Comparison of ENCODE assay signal across 9 mouse cellular contexts in the genomic region with DNA sequence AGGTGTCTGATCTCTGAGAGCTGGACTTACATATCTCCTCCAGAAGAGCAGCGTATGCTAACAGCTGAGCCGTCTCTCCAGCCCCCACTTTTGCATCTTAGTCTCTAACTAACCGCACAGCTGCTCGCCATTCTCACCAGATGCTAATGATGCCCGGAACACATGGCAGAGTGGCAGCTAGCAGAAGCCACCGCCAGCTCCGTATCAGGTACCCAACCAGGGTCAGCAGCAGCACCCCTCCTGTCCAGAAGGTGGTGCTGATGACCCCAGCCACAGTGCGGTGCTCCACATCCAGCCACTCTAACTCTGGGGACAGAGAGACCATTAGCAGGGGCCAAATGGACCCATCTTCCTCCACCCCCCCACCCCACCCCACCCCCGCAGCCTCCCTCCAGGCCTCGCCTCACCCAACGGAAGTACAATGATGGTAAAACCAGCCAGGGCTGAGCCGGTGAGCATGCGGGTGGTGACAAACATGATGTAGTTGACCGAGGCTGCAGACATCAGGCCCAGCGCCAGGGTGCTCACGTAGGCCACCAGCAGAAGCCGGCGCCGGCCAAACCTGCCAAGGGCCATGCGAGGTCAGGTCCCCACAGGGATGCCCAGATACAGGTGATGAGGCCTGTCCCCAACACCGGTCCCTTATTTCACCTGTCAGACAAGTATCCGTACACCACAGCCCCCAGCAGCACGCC. TPM values are rescaled to one million over a fixed set of nuclear protein-coding genes. Genes with fewer than 3 reads are reported as not detected.
DNase-seq lines count a peak whose midpoint lies in the region; ATAC-seq and TF ChIP-seq lines count a peak whose summit lies in the region.
"Had no signal": no experiment of that assay in that cellular context is flagged by ENCODE, and none has a peak within 500 bp of the region (broad histone marks: within the 10 kb centered on the region; RNA-seq: fewer than 3 reads in every experiment).

No protein-coding gene starts in this region.

- DNase-seq in liver, adult 2 months (ENCODE audit: extremely low read depth, low read depth, low spot score), result peak; percentile 68
- no peak for DNase-seq in liver, embryonic 11.5 days (ENCODE audit: low spot score)
- DNase-seq in induced T-regulatory cell, adult 2 months (ENCODE audit: low read depth), result peak; percentile 32
- DNase-seq in yolk sac, embryonic 10.5 days (ENCODE audit: low spot score), result no peak
- DNase-seq in adrenal gland, adult 18-20 months (ENCODE audit: low spot score in 2 of 2), result no peak

- peak overlapping the region; percentile 28; the same call in 1 of the 2 replicates for H3K9ac ChIP-seq in liver, adult 2 months (ENCODE audit: low read depth, low read length)
- H3K9ac ChIP-seq in liver, embryonic 11.5 days (ENCODE audit: low read depth, low read length), result no peak overlapping the region
- no peak overlapping the region for H3K9ac ChIP-seq in midbrain, embryonic 12.5 days (replicated peaks)

- no peak for TF ChIP-seq POLR2A in liver, adult 2 months (IDR thresholded peaks at IDR 0.05; ENCODE audit: extremely low read depth, insufficient read depth, low read length)
- no peak for TF ChIP-seq POLR2A in bone marrow, adult 2 months (IDR thresholded peaks at IDR 0.05; ENCODE audit: borderline replicate concordance, control insufficient read depth, low read depth, low read length)
- no peak for TF ChIP-seq POLR2A in embryonic fibroblast, embryonic 13.5 days (IDR thresholded peaks at IDR 0.05; ENCODE audit: low read depth, low read length)

- no peak for ATAC-seq in liver, embryonic 11.5 days (replicated peaks; ENCODE audit: low FRiP score)
- ATAC-seq in midbrain, embryonic 12.5 days (ENCODE audit: low FRiP score, low read depth), result peak; percentile 50

- peaks cover 15% of the 10 kb centered on the region for H3K4me1 ChIP-seq in liver, adult 2 months (ENCODE audit: control insufficient read depth, insufficient read depth, low read length)
- H3K4me1 ChIP-seq in liver, embryonic 11.5 days (replicated peaks; ENCODE audit: control insufficient read depth, insufficient read depth, low read length), result no peaks in the 10 kb centered on the region
- no peaks in the 10 kb centered on the region for H3K4me1 ChIP-seq in bone marrow, adult 2 months (ENCODE audit: control insufficient read depth, insufficient read depth, low read length)
- no peaks in the 10 kb centered on the region for H3K4me1 ChIP-seq in embryonic fibroblast, embryonic 13.5 days (ENCODE audit: control insufficient read depth, insufficient read depth, low read length)
- H3K4me1 ChIP-seq in midbrain, embryonic 12.5 days, result 0 out of 2 replicates have a peak, but pooled peaks cover 6% of the 10 kb centered on the region

- H3K36me3 ChIP-seq in liver, adult 2 months (ENCODE audit: control insufficient read depth, insufficient read depth, low read length), result no peaks in the 10 kb centered on the region
- H3K36me3 ChIP-seq in liver, embryonic 11.5 days (ENCODE audit: control insufficient read depth, insufficient read depth, low read length), result no peaks in the 10 kb centered on the region
- H3K36me3 ChIP-seq in midbrain, embryonic 12.5 days, result no peaks in the 10 kb centered on the region

- 17% methylated on average over 23 of the region's 23 CpGs for WGBS in liver, adult 2 months
- WGBS in liver, embryonic 11.5 days, result 28% methylated on average over 23 of the region's 23 CpGs
- 22% methylated on average over 23 of the region's 23 CpGs for WGBS in bone marrow, adult 2 months
- WGBS in midbrain, embryonic 12.5 days, result 28% methylated on average over 23 of the region's 23 CpGs

- no peak overlapping the region for H3K4me2 ChIP-seq in liver, embryonic 11.5 days
- H3K4me2 ChIP-seq in midbrain, embryonic 12.5 days (replicated peaks), result 0 out of 2 replicates have a peak overlapping the region, but pooled peaks have one; percentile 11

- no peaks in the 10 kb centered on the region for H3K9me3 ChIP-seq in liver, embryonic 11.5 days (ENCODE audit: control insufficient read depth, low read length)
- H3K9me3 ChIP-seq in midbrain, embryonic 12.5 days, result no peaks in the 10 kb centered on the region

- H3K79me2 ChIP-seq in liver, adult 2 months (ENCODE audit: control insufficient read depth, insufficient read depth, low read length), result no peaks in the 10 kb centered on the region

- H3K27ac ChIP-seq in liver, adult 2 months (replicated peaks; ENCODE audit: insufficient read depth, low read depth, low read length), result peak overlapping the region; percentile 55
- no peak overlapping the region for H3K27ac ChIP-seq in liver, embryonic 11.5 days (ENCODE audit: low read depth, low read length)
- no peak overlapping the region for H3K27ac ChIP-seq in bone marrow, adult 2 months (ENCODE audit: control insufficient read depth, insufficient read depth, low read depth, low read length, poor library complexity)
- H3K27ac ChIP-seq in embryonic fibroblast, embryonic 13.5 days (ENCODE audit: insufficient read depth, low read length), result no peak overlapping the region
- no peak overlapping the region for H3K27ac ChIP-seq in midbrain, embryonic 12.5 days (replicated peaks)

- H3K27me3 ChIP-seq in liver, adult 2 months (ENCODE audit: control insufficient read depth, insufficient read depth, low read length), result no peaks in the 10 kb centered on the region
- H3K27me3 ChIP-seq in liver, embryonic 11.5 days (replicated peaks; ENCODE audit: control insufficient read depth, insufficient read depth, low read length), result peaks cover 31% of the 10 kb centered on the region
- H3K27me3 ChIP-seq in midbrain, embryonic 12.5 days, result peaks cover 37% of the 10 kb centered on the region

- peak; percentile 88 for TF ChIP-seq CTCF in liver, adult 2 months (IDR thresholded peaks at IDR 0.05; ENCODE audit: low read depth, low read length)
- TF ChIP-seq CTCF in bone marrow, adult 2 months (IDR thresholded peaks at IDR 0.05; ENCODE audit: control insufficient read depth, insufficient read depth, low read length), result peak; percentile 35; the same call in 1 of the 2 replicates
- TF ChIP-seq CTCF in embryonic fibroblast, embryonic 13.5 days (IDR thresholded peaks at IDR 0.05; ENCODE audit: borderline replicate concordance, insufficient read depth, low read length), result peak; percentile 63; the same call in 1 of the 2 replicates

- H3K4me3 ChIP-seq in liver, adult 2 months (ENCODE audit: insufficient read depth, low read depth, low read length), result peak overlapping the region; percentile 3; the same call in 1 of the 2 replicates
- H3K4me3 ChIP-seq in liver, embryonic 11.5 days (ENCODE audit: low read depth, low read length), result no peak overlapping the region
- no peak overlapping the region for H3K4me3 ChIP-seq in bone marrow, adult 2 months (replicated peaks; ENCODE audit: control insufficient read depth, low read depth, low read length)
- H3K4me3 ChIP-seq in embryonic fibroblast, embryonic 13.5 days (ENCODE audit: insufficient read depth, low read length), result no peak overlapping the region
- no peak overlapping the region for H3K4me3 ChIP-seq in midbrain, embryonic 12.5 days
- H3K4me3 ChIP-seq: megakaryocyte, embryonic 14.5 days had no signal

RNA-seq across cellular contexts. Expression of gene Slc22a7, which starts 1.4 kb away (rescaled TPM):
- total RNA-seq in liver, adult 2 months (2014; rRNA removed), result 10.3 and 27.9 TPM in 2 replicates
- 46.8 and 47.9 TPM in 2 replicates for polyA plus RNA-seq in liver, adult 2 months (2012; rRNA removed)
- not detected in 2 replicates for polyA plus RNA-seq in liver, embryonic 11.5 days (2014; fragmentation: Nextera tagmentation; extraction: Ambion mirVana)
- 0.75 TPM in 1 of 2 replicates, not detected in the other for polyA plus RNA-seq in bone marrow, adult 2 months (2011; ENCODE audit: insufficient read depth, insufficient read length, low replicate concordance, missing spikeins)
- not detected in 2 replicates for polyA plus RNA-seq in embryonic fibroblast, embryonic 13.5 days (2011; ENCODE audit: insufficient read length, low read depth, missing spikeins)
- not detected in 2 replicates for polyA plus RNA-seq in midbrain, embryonic 12.5 days (2016; fragmentation: Nextera tagmentation; extraction: Ambion mirVana)
- total RNA-seq in adrenal gland, adult 18-20 months (2021), result not detected

RNA-seq across cellular contexts. Expression of gene Crip3, which starts 8.1 kb away (rescaled TPM):
- total RNA-seq in liver, adult 2 months (2014; rRNA removed), result not detected in 2 replicates
- polyA plus RNA-seq in liver, adult 2 months (2012; rRNA removed), result 0.70 and 1.4 TPM in 2 replicates
- polyA plus RNA-seq in liver, embryonic 11.5 days (2014; fragmentation: Nextera tagmentation; extraction: Ambion mirVana), result 0.38 and 0.53 TPM in 2 replicates
- 2.7 TPM in 1 of 2 replicates, not detected in the other for polyA plus RNA-seq in bone marrow, adult 2 months (2011; ENCODE audit: insufficient read depth, insufficient read length, low replicate concordance, missing spikeins)
- not detected in 2 replicates for polyA plus RNA-seq in embryonic fibroblast, embryonic 13.5 days (2011; ENCODE audit: insufficient read length, low read depth, missing spikeins)
- polyA plus RNA-seq in midbrain, embryonic 12.5 days (2016; fragmentation: Nextera tagmentation; extraction: Ambion mirVana), result 1.4 and 1.6 TPM in 2 replicates
- total RNA-seq in adrenal gland, adult 18-20 months (2021), result under 1 TPM; 0.32 to 0.63 TPM

RNA-seq across cellular contexts. Expression of gene Ttbk1, which starts 50.7 kb away (rescaled TPM):
- 0.07 and 0.18 TPM in 2 replicates for total RNA-seq in liver, adult 2 months (2014; rRNA removed)
- polyA plus RNA-seq in liver, adult 2 months (2012; rRNA removed), result 0.15 and 0.22 TPM in 2 replicates
- 0.03 and 0.07 TPM in 2 replicates for polyA plus RNA-seq in liver, embryonic 11.5 days (2014; fragmentation: Nextera tagmentation; extraction: Ambion mirVana)
- polyA plus RNA-seq in bone marrow, adult 2 months (2011; ENCODE audit: insufficient read depth, insufficient read length, low replicate concordance, missing spikeins), result 0.27 and 1.2 TPM in 2 replicates
- polyA plus RNA-seq in embryonic fibroblast, embryonic 13.5 days (2011; ENCODE audit: insufficient read length, low read depth, missing spikeins), result 0.27 and 0.35 TPM in 2 replicates
- polyA plus RNA-seq in midbrain, embryonic 12.5 days (2016; fragmentation: Nextera tagmentation; extraction: Ambion mirVana), result 5.0 and 5.5 TPM in 2 replicates
- 1 to 10 TPM in 1 of 2 experiments, under 1 TPM in 1; 0.96 to 1.0 TPM for total RNA-seq in adrenal gland, adult 18-20 months (2021)

RNA-seq across cellular contexts. Expression of gene Zfp318, which starts 53.3 kb away (rescaled TPM):
- 6.0 and 6.9 TPM in 2 replicates for total RNA-seq in liver, adult 2 months (2014; rRNA removed)
- 6.0 and 8.3 TPM in 2 replicates for polyA plus RNA-seq in liver, adult 2 months (2012; rRNA removed)
- polyA plus RNA-seq in liver, embryonic 11.5 days (2014; fragmentation: Nextera tagmentation; extraction: Ambion mirVana), result 5.7 and 6.3 TPM in 2 replicates
- 14.0 and 16.1 TPM in 2 replicates for polyA plus RNA-seq in bone marrow, adult 2 months (2011; ENCODE audit: insufficient read depth, insufficient read length, low replicate concordance, missing spikeins)
- 24.1 and 32.6 TPM in 2 replicates for polyA plus RNA-seq in embryonic fibroblast, embryonic 13.5 days (2011; ENCODE audit: insufficient read length, low read depth, missing spikeins)
- polyA plus RNA-seq in midbrain, embryonic 12.5 days (2016; fragmentation: Nextera tagmentation; extraction: Ambion mirVana), result 17.8 and 22.9 TPM in 2 replicates
- total RNA-seq in adrenal gland, adult 18-20 months (2021), result 10 to 100 TPM; 18.9 to 25.9 TPM

RNA-seq across cellular contexts. Expression of gene Dnph1, which starts 59.7 kb away (rescaled TPM):
- 6.6 and 9.0 TPM in 2 replicates for total RNA-seq in liver, adult 2 months (2014; rRNA removed)
- 13.1 and 13.3 TPM in 2 replicates for polyA plus RNA-seq in liver, adult 2 months (2012; rRNA removed)
- 63.6 and 65.0 TPM in 2 replicates for polyA plus RNA-seq in liver, embryonic 11.5 days (2014; fragmentation: Nextera tagmentation; extraction: Ambion mirVana)
- 11.5 and 16.2 TPM in 2 replicates for polyA plus RNA-seq in bone marrow, adult 2 months (2011; ENCODE audit: insufficient read depth, insufficient read length, low replicate concordance, missing spikeins)
- polyA plus RNA-seq in embryonic fibroblast, embryonic 13.5 days (2011; ENCODE audit: insufficient read length, low read depth, missing spikeins), result 7.2 and 9.9 TPM in 2 replicates
- 53.1 and 58.0 TPM in 2 replicates for polyA plus RNA-seq in midbrain, embryonic 12.5 days (2016; fragmentation: Nextera tagmentation; extraction: Ambion mirVana)
- 1 to 10 TPM; 3.2 to 6.0 TPM for total RNA-seq in adrenal gland, adult 18-20 months (2021)

Comparison
In these comparisons a context has a peak if more than half of its experiments do, and no peak if none do; other contexts are left out.
1. DNase-seq: peak in liver, adult 2 months (single experiment) and induced T-regulatory cell, adult 2 months (single experiment); none in liver, embryonic 11.5 days (single experiment), yolk sac, embryonic 10.5 days (single experiment) and adrenal gland, adult 18-20 months (0 of 2).
2. RNA of gene Slc22a7, which starts 1.4 kb away (polyA plus RNA-seq): 46.8 to 47.9 TPM in liver, adult 2 months; 0.75 TPM in bone marrow, adult 2 months, not detected in midbrain, embryonic 12.5 days, not detected in liver, embryonic 11.5 days and not detected in embryonic fibroblast, embryonic 13.5 days; every median in the first group is over 10 times any median in the second.
3. CTCF ChIP-seq: peak in every context shown above with its lines; median percentile 88 in liver, adult 2 months; 63 in embryonic fibroblast, embryonic 13.5 days; 35 in bone marrow, adult 2 months.